Mouse (Mus musculus) limb, embryonic 14.5 days (tissue): ENCODE data around the gene Plekha7. TPM values are rescaled to one million over a fixed set of nuclear protein-coding genes. Genes with fewer than 3 reads are reported as not detected.

Experiments
- ATAC-seq: fragments of 200-750 bp; cut with Nextera tagmentation; 2 replicates; pipeline ENCODE4 v1.8.0; 2017; ENCODE audit warnings: low read depth, moderate number of reproducible peaks, moderate TSS enrichment; ENCODE audit not compliant: low FRiP score
- DNase-seq: peaks from one replicate; pipeline ENCODE4 v3.0.0-alpha.2; 2015; ENCODE audit warnings: low spot score
- H3K27ac ChIP-seq: fragments of 300-500 bp; sonication (generic); replicated peaks from 2 replicates; pipeline ENCODE4 v1.5.1; 2014; ENCODE audit warnings: low read depth, mild to moderate bottlenecking, low read length, moderate library complexity, mixed read lengths
- H3K27me3 ChIP-seq: fragments of 300-500 bp; sonication (generic); 2 replicates; pipeline ENCODE4 v1.6.1; 2014; ENCODE audit warnings: low read length, mixed read lengths; ENCODE audit not compliant: control insufficient read depth, insufficient read depth
- H3K36me3 ChIP-seq: fragments of 300-500 bp; sonication (generic); 2 replicates; pipeline ENCODE4 v1.6.1; 2014; ENCODE audit warnings: mild to moderate bottlenecking, low read length, moderate library complexity, mixed read lengths; ENCODE audit not compliant: control insufficient read depth, insufficient read depth
- H3K4me1 ChIP-seq: fragments of 300-500 bp; sonication (generic); 2 replicates; pipeline ENCODE4 v1.6.1; 2014; ENCODE audit warnings: antibody characterized with exemption, low read length, mixed read lengths; ENCODE audit not compliant: control insufficient read depth, insufficient read depth
- H3K4me2 ChIP-seq: fragments of 300-500 bp; sonication (generic); replicated peaks from 2 replicates; pipeline ENCODE4 v1.6.1; 2014; ENCODE audit warnings: low read depth, mild to moderate bottlenecking, low read length, moderate library complexity; ENCODE audit not compliant: severe bottlenecking
- H3K4me3 ChIP-seq: fragments of 300-500 bp; sonication (generic); replicated peaks from 2 replicates; pipeline ENCODE4 v1.5.1; 2014; ENCODE audit warnings: low read length
- H3K9ac ChIP-seq: fragments of 300-500 bp; sonication (generic); 2 replicates; pipeline ENCODE4 v1.6.1; 2014; ENCODE audit warnings: mild to moderate bottlenecking, low read depth, low read length, moderate library complexity; ENCODE audit not compliant: severe bottlenecking
- H3K9me3 ChIP-seq: fragments of 300-500 bp; sonication (generic); 2 replicates; pipeline ENCODE4 v1.6.1; 2016; ENCODE audit warnings: low read length; ENCODE audit not compliant: control insufficient read depth
- POLR2A ChIP-seq: fragments of 200-500 bp; IDR thresholded peaks from 2 replicates; pipeline ENCODE4 v1.8.0; 2012; ENCODE audit warnings: inconsistent platforms, mild to moderate bottlenecking, moderate library complexity, borderline replicate concordance; ENCODE audit not compliant: insufficient read depth, insufficient read length; ENCODE audit errors: extremely low read depth
- WGBS: fragments of 180-500 bp; shearing (Covaris S2); extraction: QIAGEN DNeasy Blood & Tissue Kit; methylation state at CpG from one replicate; pipeline ENCODE4 v1.1.7; 2014; 5-methylcytosine and 5-hydroxymethylcytosine counted together
- polyA plus RNA-seq, 2 experiments: library from polyadenylated mRNA; depleted of rRNA in 1 of 2; stranded (reverse) in 1 of 2; unstranded in 1 of 2; fragments of >200 nt; fragmentation: Nextera tagmentation in 1 of 2; extraction: Ambion mirVana in 1 of 2; gene quantifications; 2 replicates each; pipeline versions ENCODE4 v1.2.1 to v1.2.3; 2012 to 2014

The Plekha7 gene
- polyA plus RNA-seq, 2 experiments, result 9.9 to 14.3 TPM

GRCm38 (mm10) chr7:116121202-116121601, 187.0 kb downstream of the Plekha7 start:
- Histone ChIP-seq H3K36me3 (no peaks in the 10 kb centered on the region), H3K4me3 (no peak overlapping the region), H3K4me2 (no peak overlapping the region), H3K9ac (no peak overlapping the region), H3K9me3 (no peaks in the 10 kb centered on the region), H3K4me1 (peaks cover 9% of the 10 kb centered on the region), H3K27ac (no peak overlapping the region), H3K27me3 (no peaks in the 10 kb centered on the region)
- 76% methylated on average over 11 of the region's 11 CpGs for WGBS
- DNase-seq (no peak), ATAC-seq (no peak)
- no peak for TF ChIP-seq POLR2A

GRCm38 (mm10) chr7:116120737-116121136, 187.4 kb downstream of the Plekha7 start:
- DNase-seq, result no peak
- H3K4me3 ChIP-seq, result no peak overlapping the region
- H3K9ac ChIP-seq, result no peak overlapping the region
- no peaks in the 10 kb centered on the region for H3K27me3 ChIP-seq
- no peaks in the 10 kb centered on the region for H3K9me3 ChIP-seq
- H3K36me3 ChIP-seq, result no peaks in the 10 kb centered on the region
- ATAC-seq, result no peak
- TF ChIP-seq POLR2A, result no peak
- 85% methylated on average over 4 of the region's 4 CpGs for WGBS
- H3K4me1 ChIP-seq, result peaks cover 9% of the 10 kb centered on the region
- no peak overlapping the region for H3K4me2 ChIP-seq
- no peak overlapping the region for H3K27ac ChIP-seq

DNA sequence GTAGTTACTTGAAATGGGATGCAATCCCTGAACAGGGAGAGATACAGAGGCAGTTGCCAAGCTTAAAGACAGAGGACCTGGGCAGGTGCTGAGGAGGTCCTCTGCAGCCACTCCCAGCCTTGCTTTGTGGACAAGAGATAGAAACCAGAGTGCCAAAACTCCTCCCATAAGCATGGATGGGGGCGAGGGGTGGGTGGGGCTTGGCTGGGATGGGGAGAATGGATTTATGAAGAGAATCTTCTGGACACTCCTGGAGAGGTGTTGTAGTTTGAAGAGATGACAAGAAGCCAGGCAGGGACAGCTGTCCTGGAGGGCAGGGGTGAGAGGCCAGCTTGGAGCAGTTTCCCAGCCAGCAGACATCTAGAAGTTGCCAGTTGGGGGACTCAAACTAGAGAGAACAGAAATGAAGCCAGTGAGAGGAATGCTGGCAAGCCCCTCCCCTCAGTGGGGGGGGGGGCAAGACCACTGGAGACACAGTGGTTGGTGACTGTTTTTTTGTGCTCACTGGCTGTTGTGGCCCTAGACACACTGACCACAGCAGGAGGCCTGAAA, 188.8 kb downstream of the Plekha7 start:
- Histone ChIP-seq H3K27ac (no peak overlapping the region), H3K27me3 (no peaks in the 10 kb centered on the region), H3K4me2 (no peak overlapping the region), H3K9me3 (no peaks in the 10 kb centered on the region), H3K9ac (no peak overlapping the region), H3K36me3 (no peaks in the 10 kb centered on the region), H3K4me3 (no peak overlapping the region), H3K4me1 (peaks cover 2% of the 10 kb centered on the region; the same call in 1 of the 2 replicates)
- WGBS, result 83% methylated on average over 1 of the region's 1 CpGs
- DNase-seq (no peak), ATAC-seq (no peak)
- TF ChIP-seq POLR2A, result no peak

GRCm38 (mm10) chr7:116115991-116116390, 192.2 kb downstream of the Plekha7 start:
- no peak for DNase-seq
- no peak overlapping the region for H3K4me2 ChIP-seq
- no peak overlapping the region for H3K9ac ChIP-seq
- no peak overlapping the region for H3K27ac ChIP-seq
- H3K27me3 ChIP-seq, result no peaks in the 10 kb centered on the region
- 76% methylated on average over 2 of the region's 2 CpGs for WGBS
- no peak for TF ChIP-seq POLR2A
- no peaks in the 10 kb centered on the region for H3K9me3 ChIP-seq
- H3K4me3 ChIP-seq, result no peak overlapping the region
- H3K36me3 ChIP-seq, result no peaks in the 10 kb centered on the region
- H3K4me1 ChIP-seq, result no peaks in the 10 kb centered on the region
- ATAC-seq, result no peak

DNA sequence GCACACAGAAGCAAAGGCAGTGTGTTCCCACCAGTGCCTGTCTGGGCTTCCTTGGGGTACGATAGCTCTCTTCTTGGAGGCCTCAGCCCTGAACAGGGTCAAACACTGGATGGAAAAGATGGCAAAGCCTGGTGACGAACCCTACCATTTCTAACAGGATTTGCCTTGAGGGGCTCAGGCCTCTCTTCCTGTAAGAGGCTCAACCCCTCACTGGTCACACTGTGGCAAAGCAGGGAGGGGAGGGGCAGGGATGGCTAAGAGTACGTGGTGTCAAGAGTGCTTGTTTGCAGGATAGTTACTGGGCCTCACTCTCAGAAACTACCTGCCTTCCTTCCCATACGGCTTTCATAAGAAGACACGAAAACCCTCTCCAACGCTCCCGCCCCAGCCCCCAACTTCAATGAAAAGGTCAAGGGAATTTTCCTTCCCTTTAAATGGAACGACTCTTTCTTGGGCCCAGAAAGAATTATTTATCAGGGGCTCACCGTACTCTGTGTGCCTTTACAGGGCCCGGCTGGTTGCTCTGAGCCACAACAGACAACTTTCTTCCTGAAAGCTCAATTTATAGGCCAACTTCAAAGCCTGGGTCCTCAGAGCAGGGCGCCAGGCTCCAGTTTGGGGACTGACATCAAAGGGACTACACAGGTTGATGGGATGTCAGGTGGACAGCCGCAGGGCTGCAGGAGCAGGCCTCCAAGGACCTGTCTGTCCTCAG, 192.8 kb downstream of the Plekha7 start:
- WGBS, result 29% methylated on average over 12 of the region's 12 CpGs
- Histone ChIP-seq H3K9ac (no peak overlapping the region), H3K4me2 (no peak overlapping the region), H3K27ac (no peak overlapping the region), H3K36me3 (no peaks in the 10 kb centered on the region), H3K27me3 (no peaks in the 10 kb centered on the region), H3K9me3 (no peaks in the 10 kb centered on the region), H3K4me1 (no peaks in the 10 kb centered on the region), H3K4me3 (no peak overlapping the region)
- DNase-seq, result no peak
- no peak for TF ChIP-seq POLR2A
- ATAC-seq, result no peak
